Mouse (Mus musculus): Measurements from ENCODE around the gene Fzr1.

GRCm38 (mm10) chr10:81325781-81326180 lies 52.5 kb downstream of the Fzr1 start:
- TF ChIP-seq CTCF (IDR thresholded peaks at IDR 0.05; ENCODE audit: low read depth) (no peak), EP300 (optimal IDR thresholded peaks at IDR 0.05) (no peak)

Data from stomach, postnatal 0 days (tissue).